Mouse (Mus musculus): ENCODE results near the gene Eci1.

GRCm38 (mm10) chr17:24425905-24426304, 536 bp upstream of the Eci1 start:
- TF ChIP-seq POLR2A (IDR thresholded peaks at IDR 0.05; ENCODE audit: insufficient read depth, low read depth, low read length): no peak
- TF ChIP-seq CTCF (IDR thresholded peaks at IDR 0.05; ENCODE audit: insufficient read depth, low read depth, low read length): no peak
